Mouse (Mus musculus) cerebellum, postnatal 36 days (tissue): ENCODE measurements at regions not wholly inside any gene's neighbourhood (a gene's known extent, or its start where the extent isn't known, plus 50 kb on each side); places are given as distances from the start of the nearest gene placed in this dataset.

Experiments used
- DNase-seq, 2 experiments: peaks; one replicate each; pipeline ENCODE4 v3.0.0; 2021 to 2022; ENCODE audit warnings: mixed read lengths in 2 of 2

DNA sequence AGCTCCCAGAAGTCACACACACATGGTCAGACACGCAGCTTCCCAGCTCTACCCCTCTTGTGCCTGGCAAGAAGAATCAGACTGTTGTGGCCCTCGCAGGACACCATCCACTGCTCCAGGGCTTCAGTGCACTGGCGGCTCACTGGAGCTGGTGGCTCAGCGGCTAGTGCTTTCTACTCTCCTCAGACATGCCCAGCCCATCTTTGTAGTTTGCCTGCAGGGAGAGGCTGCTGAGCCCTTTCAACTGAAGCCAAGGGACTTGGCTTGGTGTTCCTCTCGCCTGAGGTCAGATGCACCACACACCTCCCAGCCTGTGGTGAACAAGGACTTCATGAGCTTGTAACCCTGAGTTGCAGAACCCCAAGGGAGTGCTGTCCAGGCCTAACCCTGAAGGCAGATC lies 249.8 kb downstream of the Tle3 start:
- no peak for DNase-seq

- DNase-seq, result peak in 1 of 2 experiments; percentile 6
Measured at GRCm38 (mm10) chr9:61620786-61621185, 248.6 kb downstream of the Tle3 start.

GRCm38 (mm10) chr9:61620105-61620504 lies 247.9 kb downstream of the Tle3 start:
- no peak for DNase-seq

DNA sequence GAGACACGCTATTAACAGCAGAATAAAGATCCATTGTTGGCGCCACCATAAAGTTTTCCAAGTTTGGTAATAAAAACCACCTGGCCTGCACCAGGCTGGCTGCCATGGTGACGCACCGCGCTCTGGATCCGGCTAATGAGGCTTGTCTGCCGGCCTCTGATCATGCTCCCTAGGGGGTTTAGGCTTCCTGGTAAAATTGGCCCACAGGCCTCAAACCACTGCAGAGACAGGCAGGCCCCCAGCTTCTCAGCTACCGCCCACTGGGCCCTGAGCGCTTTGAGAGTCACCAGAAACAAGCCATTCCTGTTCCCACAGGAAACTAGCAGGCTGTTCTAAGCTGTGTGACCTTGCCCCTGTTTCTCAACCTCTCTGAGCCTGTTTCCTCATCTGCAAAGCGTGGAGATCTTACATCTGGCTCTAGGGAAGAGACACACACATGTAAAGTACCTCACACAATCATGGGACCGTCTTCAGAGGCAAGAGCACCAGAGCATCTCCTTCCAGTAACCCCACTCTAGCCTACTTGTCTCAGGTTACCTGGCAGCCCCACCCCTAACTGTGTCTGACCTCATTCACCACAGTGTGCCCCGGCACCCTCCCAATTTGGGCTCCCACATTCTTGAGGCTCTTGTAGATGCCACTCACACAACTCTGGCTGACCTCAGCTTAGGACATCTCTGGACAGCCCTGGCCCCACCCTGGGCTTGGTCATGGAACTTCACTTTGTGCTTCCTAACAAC lies 246.5 kb downstream of the Tle3 start:
- no peak for DNase-seq

DNA sequence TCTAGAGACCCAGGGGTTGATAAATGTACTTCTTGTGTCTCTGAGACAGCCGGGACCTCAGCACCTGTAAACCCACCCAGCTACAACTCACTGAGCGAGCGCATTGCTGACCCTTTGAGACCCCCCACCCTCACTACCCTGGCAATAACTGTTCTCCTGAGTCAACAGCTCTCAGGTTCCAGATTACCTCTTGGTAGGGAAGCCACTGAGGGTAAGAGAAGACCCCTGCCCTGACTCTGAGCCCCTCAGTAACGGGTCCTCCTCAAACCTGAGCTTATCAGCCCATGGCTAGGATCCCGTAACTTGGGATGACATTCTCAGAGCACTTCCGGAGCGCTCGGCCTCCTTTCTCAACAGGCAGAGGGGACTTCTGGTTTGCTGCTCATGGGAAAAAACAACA lies 245.8 kb downstream of the Tle3 start:
- no peak for DNase-seq

DNA sequence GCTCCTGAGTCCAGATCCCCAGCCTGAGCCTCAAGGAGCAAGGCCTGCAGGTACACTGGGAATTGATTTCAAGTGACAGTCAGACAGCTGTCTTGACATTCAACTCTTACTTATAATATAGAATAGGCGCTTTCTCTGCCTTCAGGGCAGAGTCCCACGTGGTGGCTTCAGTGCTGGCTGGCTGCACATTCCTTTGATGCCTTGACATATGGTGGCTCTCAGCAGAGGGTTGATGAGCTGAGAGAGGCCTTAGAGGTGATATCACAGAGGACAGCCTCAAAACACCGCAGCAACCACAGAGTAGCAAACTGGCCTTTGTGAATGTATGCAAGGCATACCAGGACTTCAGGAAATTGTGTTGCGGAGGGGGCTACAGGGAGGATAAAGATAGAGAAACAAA lies 243.4 kb downstream of the Tle3 start:
- DNase-seq, result peak; percentile 40

- no peak for DNase-seq
Measured at GRCm38 (mm10) chr9:61607576-61607975, 235.4 kb downstream of the Tle3 start.

DNA sequence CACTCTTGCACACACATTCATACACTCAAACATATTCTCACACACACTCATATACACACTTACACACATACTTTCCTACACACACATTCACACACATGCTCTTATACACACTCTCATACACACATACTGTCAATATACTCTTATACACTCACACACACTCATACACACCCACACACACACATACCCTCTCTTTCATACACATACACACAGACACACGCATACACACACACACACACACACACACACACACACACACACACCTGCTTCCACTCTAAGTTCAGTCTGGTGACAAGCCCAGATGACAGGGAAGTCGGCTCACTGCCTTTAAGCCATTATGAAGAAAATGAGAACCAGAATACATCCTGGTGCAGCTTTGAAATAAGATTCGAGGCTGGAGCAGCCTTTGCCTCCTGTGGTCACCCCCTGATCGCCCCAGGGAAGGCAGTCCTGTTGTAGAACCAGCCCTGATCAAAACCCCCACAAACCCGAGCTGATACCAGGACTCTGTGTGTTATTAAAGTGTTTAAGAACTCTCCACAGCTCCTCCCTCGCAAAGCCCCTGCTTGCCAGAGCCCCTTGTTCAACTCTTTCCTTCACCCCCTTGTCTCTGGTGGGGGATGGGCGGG lies 230.3 kb downstream of the Tle3 start:
- DNase-seq, result no peak

DNA sequence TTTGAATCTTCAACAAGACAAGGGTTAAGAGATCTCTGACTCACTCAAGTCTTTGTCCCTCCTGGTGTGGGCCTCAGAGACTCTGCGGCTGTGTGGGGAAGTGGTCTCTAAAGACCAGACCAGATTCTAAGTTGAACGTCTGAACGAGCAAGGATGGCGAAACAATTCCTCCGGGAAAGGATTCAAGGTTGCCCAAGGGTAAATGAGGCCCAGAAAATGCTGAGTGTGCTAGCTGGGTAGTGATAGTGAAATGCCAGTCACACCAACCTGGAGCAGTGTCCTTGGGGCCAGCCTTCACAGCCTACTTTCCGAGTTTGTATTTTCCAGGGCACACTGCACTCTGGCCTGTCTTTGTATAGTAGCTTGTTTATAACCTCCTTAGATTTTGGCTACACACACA lies 229.7 kb downstream of the Tle3 start:
- no peak for DNase-seq

- DNase-seq, result no peak
Measured at GRCm38 (mm10) chr9:61597287-61597686, 225.1 kb downstream of the Tle3 start.

GRCm38 (mm10) chr9:61596410-61597108 lies 224.4 kb downstream of the Tle3 start:
- DNase-seq, result no peak

DNA sequence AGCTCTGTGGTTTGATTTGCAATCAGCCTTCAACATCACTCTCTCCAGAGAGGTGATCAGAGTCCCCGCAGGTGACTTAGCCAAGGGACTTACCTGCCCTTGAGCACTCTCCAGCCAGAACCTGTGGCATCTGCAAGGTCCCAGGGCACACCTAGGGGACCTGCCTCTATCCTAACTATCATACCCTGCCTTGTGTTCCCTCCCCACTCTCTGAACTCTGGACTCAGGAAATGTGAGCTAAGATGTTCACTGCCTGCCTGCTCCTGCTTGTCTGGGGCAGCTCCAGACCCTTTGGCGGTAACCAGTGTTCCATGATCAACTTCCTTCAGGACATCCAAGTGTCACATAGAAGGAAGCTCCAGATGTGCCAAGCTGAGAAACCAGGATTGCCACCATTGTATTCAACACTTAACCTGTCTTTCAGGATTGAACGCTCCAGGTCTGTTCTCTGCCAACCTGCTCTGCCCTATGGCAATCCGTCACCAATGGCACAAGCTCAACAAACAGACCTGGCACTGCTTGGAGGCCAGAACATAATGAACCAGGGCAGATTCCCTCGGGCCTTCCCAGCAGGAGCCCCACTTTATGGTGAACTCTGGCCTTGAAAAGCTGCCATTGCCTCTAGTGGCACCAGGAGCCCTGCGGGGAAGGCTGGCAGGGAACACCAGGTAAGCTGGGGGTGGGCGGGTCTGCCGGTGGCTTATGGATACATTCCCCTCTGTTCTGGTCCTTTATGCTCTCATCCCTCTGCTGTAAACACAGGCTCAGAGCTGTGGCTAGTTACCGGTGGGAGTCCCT lies 223.2 kb downstream of the Tle3 start:
- peak; percentile 30 to 34 for DNase-seq

DNA sequence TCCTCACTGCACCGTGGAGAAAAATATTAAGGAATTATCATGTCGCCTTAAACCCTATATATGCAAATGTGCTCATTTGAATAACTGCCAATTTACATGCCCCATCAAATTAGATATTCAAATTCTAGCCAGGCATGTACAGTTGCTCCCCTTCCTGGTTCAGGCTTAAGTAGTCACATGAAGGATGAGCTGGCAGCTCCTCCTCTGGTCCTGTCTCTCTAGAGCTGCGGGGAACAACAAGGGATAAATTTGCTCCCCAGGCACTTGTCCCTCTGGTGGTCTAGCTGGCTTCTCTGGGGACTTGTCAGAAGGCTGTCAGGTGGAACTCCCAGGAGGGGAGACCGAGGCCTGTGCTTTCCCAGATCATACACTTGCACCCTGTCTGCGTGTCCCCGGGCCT lies 221.8 kb downstream of the Tle3 start:
- DNase-seq, result no peak

DNA sequence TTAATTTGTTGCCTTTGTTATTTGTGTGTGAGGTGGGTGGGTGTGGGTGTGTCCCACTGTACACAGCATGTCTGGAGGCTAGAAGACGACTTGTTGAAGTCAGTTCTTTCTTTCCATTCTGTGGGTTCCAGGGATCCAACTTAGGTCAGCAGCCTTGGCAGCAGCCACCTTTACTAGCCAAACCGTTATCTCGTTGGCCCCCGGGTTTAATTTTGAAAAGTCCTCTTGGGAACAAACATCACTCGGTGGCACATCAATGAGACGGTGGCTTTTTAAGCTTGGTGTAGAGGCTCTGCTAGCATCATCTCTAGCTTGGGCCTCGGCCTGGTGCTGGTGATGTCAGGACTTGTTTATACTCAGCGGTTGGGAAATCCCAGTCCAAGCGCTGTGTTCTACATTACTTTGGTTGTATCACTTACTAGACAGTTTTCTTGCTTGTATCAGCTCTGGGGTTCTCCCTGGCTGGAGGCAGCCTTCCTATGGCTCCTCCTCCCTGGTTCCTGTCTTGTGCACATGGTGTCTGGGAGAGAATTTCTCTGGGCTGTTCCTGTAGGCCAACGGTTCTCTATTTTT lies 217.6 kb downstream of the Tle3 start:
- DNase-seq, result no peak

DNA sequence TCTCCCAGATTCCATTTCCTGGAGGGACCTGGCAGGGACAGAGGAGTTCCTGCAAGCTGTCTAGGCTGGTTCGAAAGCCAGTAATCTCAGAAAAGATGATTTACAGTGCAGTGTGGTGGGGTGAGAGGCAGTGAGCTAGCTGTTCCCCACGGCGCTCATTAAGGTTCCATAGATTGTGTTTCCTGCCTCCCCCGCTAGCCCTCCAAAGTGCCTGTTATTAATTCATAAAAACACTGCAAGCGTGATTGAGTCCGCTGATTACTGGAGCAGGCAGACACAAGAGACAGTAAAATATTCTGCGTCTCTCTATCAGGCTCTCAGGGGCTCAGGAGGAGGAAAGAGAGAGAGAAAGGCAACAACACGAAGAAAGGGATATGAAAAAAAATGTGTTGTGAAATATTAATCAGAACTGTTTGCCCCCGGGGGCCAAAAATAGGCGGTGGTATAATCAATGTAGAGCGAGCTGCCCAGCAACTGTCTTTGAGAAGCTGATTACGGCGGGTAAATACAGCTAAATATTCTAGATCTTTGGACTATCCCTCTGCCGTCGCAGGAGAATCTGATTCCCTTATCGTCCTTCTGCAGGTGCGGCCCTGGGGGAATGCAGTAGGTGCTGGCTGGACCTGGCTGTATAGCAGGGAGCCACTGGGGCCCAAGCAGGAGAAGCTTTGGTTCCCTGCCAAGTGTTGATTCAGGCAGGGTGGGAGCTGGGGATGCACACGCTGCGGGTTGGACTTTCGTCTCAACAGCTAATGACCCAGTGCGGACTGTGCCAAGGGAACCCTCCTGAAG lies 211.3 kb downstream of the Tle3 start:
- no peak for DNase-seq

GRCm38 (mm10) chr9:61581046-61581445 lies 208.9 kb downstream of the Tle3 start:
- DNase-seq, result no peak

DNA sequence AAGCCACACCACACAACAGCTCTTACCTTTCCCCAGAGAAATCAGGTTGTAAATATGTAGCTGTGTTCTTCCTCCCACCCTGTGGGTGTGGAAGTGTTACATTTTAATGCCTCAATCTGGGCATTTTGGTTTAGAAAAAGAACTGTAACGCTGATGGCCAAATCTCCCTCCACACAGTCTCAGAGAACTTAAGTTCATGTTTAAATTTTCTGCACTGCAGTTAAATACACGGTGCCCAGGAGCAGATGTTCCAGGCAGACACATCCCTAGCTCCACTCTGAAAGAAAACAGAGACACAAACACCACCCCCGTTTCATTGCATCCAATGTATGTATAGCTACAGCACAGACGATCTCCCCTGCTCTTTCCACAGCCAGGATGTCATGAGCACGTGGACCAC lies 206.1 kb downstream of the Tle3 start:
- no peak for DNase-seq

GRCm38 (mm10) chr9:61573634-61574359 lies 201.6 kb downstream of the Tle3 start:
- no peak for DNase-seq

DNA sequence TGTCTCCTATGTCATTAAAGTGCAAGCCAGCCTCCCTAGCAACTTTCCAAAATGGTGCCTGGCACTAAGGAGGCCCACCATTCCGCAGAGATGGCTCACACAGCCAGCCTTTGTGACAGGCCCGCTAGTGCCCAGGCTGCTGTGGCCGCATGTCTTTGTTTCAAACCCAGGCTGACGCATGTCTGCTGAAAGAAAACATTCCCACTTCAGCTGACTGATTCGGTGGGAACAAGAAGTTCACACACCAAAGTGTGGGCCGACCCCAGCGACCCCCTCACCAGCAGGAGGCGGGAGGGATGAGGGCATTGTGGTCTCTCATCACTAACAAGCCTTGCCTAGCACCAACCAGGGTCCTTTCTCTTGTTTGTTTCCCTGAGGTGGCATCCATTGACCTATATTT lies 190.9 kb downstream of the Tle3 start:
- DNase-seq, result no peak

- no peak for DNase-seq
Measured at GRCm38 (mm10) chr9:61561551-61561950, 189.4 kb downstream of the Tle3 start.

DNA sequence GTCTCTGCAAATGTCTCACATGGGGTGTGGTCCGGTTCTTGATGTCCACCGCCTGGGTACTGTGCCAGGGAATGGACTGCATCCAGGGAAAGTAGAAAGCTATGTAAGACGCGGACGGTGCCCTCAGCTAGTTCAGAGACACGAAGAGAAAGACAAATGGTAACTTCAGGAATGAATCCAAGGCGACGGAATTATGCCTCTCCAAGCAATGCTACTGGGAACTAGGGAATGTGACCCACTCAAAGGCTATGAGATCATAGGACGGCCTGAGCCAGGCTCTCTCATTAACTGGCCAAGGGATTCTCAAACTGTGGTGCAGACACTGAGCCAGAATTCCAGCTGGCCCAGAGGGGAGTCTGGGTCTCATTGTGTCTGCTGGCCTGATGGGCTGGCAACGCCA lies 186.5 kb downstream of the Tle3 start:
- peak in 1 of 2 experiments; percentile 11 for DNase-seq
